Mouse (Mus musculus) monocyte, adult 5-6 weeks (primary cell): ENCODE data around the gene Pga5. TPM values are rescaled to one million over a fixed set of nuclear protein-coding genes. Genes with fewer than 3 reads are reported as not detected.

Source experiments
- ATAC-seq: fragments of 153-309, 156-312 bp; replicated peaks from 2 replicates; pipeline ENCODE4 v1.8.0; 2017; ENCODE audit warnings: mild to moderate bottlenecking; ENCODE audit not compliant: low TSS enrichment, insufficient number of reproducible peaks, severe bottlenecking, poor library complexity, low FRiP score
- total RNA-seq: library from RNA; stranded (forward); fragments of 200-1000, 200-491, 200-594 nt; gene quantifications from 3 replicates; pipeline ENCODE4 v1.2.3, GENCODE M21; 2017

Pga5 gene
- not detected in 3 replicates for total RNA-seq

- peak; percentile 84 for ATAC-seq
Observed at GRCm38 (mm10) chr19:10677915-10678771, at the start of gene Pga5. Gene Pga5, minus strand, starts transcription at chr19:10678071.

DNA sequence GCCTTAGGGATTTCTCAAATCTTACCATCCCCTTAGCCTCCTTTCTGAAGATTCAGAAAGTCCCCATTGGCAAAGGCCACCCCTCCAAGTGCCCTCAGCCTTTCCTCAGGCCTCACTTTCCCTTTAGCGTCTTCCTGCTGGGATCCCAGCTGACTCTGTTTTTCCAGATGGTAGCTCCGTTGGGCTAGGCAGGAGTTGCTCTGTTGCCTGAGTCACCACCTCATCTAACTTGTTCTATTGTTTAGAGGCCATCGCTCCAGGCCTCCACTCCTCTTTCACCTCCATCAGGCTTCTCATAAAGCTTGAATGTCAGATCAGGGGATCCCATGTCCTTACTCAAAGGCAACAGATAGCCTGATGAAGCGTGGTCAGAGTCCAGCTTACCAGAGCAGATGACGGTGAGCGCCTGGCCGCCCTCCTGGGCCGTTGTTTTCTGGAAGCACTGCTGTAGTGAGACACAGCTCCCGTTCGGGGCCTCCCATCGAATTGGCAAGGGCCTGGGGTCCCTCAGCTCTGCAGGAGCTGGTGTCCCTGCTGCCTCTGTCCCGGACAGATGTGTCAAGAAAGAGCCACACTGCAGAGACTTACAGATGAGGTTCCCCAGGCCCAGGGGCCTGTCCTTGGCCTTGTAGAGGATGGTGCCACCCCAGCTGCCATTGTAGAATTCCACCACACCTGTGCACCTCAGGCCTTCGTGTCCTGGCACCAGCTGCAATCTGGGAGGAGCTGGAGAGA is 46.9 kb upstream of the Pga5 start:
- no peak for ATAC-seq

DNA sequence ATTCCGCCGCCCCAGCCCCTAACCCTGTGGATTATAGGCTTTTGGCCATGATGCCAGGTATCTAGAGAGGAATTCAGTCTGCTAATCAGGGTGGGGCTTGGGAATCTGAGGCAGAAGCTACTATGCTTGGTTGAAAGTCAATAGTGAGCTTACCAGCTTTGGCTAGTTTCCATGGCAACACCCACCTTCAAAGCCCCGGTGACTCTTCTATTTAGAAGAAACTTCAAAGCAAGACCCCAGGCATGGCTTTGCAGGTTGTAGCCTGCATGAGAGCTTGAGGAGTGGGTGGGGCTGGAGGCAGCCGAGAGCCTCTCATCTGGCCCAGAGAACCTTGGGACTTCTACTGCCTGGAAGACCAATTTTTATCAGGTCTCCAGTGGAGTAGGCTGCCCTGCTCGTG is 45.8 kb upstream of the Pga5 start:
- ATAC-seq = no peak

- no peak for ATAC-seq
Observed at GRCm38 (mm10) chr19:10723084-10723483, 45.2 kb upstream of the Pga5 start.

- ATAC-seq = no peak
Observed at GRCm38 (mm10) chr19:10721064-10721463, 43.2 kb upstream of the Pga5 start.

- no peak for ATAC-seq
Observed at GRCm38 (mm10) chr19:10720524-10720923, 42.7 kb upstream of the Pga5 start.

DNA sequence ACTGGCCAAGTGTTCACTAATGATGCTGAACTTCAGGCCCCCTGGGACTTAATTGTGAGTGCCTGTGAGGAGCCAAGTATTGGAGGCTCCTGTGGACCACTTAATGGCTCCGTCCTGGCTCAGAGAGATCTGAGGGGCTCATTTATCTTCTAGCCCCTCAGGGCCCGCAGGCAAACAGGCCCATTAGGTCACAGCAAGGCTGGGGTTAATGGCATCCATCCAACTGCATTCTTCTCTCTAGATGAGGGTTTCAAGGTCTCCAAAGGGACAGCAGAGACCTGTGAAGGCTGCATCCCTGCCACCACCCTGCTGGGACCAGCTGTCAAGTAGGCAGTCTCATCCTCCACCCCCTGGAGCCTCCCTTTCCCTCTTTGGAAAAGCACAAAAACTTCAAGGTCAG is 41.9 kb upstream of the Pga5 start:
- ATAC-seq = no peak

- ATAC-seq = no peak
Observed at GRCm38 (mm10) chr19:10718251-10718775, 40.4 kb upstream of the Pga5 start.

DNA sequence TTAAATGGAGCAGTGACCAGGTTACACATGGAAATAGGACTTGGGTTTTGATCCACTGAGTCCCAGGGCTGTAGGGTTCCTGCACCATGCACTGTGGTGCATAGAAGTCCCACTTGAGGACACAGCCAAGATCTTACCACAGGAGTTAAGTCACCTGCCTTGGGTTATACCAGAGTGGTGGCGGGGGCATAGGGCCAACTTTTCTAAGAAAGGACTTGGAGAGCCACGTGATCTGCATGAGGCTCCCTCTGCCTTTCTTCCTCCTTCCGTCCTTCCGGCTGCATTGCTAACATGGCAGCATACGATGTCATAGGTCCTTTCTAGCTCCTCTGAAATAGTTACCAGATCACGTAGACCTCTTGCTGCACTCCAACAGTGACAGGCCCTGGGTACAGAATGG is 37.6 kb upstream of the Pga5 start:
- no peak for ATAC-seq

DNA sequence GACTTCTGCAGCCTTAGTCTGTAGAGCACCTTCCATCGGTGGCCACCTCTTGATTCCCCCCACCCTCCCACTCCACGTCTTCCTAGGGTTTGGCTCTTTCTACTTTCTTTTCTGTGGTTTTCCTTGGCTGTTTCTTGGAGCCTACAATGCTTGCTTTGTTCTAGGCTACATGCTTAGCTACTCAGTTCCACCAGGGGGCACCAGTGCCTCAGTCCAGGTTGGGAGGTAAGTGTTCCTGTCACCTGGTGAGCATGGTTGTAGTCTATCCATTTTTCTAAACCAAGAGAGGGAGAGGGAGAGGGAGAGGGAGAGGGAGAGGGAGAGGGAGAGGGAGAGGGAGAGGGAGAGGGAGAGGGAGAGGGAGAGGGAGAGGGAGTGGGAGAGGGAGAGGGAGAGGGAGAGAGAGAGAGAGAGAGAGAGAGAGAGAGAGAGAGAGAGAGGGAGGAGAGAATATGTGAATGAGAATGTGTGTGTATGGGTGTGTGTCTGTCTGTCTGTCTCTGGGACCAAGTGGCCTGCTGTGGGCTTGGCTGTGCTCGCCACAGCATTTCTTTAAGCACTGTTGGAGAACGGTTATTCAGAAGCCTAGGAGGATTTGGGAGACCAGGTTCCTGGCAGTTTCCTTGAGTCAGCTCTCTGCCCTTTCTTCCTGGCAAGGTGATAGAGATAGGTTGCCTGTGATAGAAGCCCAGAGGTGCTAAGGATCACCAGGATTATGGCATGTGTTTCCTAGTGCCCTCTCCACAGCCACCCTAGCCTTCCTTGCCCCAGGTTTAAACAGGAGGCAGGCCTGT is 37.0 kb upstream of the Pga5 start:
- no peak for ATAC-seq

DNA sequence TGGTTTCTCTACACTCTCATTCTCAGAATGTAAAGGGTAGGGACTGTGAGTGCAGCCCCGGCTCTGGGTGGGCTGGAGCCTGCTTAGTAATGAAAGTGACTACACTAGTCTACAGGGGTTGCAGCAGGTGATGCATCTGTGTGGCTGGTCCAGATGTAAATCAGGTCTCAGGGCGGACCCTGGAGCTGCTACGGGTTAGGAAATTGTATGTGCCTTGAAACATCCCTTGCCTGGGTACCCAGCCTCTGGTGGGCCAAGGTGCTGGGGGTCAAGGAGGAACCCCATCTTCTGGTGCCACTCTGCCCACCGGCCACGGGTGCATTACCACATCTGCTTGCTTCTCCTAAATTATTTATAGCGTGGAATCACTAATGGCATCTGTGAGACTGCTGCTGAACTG is 36.3 kb upstream of the Pga5 start:
- ATAC-seq = no peak

DNA sequence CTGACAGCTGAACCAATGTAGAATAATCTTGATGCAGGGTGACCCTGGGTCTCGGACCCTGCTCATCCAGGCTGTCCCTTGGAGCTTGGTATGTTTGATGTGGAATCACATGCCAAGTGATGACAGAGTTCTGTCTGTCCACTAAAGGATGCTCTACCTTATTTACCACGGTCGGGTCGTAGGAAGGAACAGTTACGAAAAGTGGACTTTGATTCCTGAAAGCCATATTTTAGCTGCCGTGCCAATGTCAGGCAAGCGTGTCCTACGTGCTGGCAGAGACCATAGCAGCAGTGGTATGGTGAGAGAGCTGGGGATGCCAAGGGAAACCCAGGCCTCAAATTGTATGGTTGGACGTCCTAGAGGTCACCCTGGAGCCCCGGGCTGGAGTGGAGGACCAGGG is 35.7 kb upstream of the Pga5 start:
- ATAC-seq = no peak

- ATAC-seq = no peak
Observed at GRCm38 (mm10) chr19:10712646-10713045, 34.8 kb upstream of the Pga5 start.

GRCm38 (mm10) chr19:10712194-10712593 is 34.3 kb upstream of the Pga5 start:
- no peak for ATAC-seq

- ATAC-seq = no peak
Observed at GRCm38 (mm10) chr19:10710751-10711150, 32.9 kb upstream of the Pga5 start.

- ATAC-seq = no peak
Observed at GRCm38 (mm10) chr19:10710088-10710511, 32.2 kb upstream of the Pga5 start.

DNA sequence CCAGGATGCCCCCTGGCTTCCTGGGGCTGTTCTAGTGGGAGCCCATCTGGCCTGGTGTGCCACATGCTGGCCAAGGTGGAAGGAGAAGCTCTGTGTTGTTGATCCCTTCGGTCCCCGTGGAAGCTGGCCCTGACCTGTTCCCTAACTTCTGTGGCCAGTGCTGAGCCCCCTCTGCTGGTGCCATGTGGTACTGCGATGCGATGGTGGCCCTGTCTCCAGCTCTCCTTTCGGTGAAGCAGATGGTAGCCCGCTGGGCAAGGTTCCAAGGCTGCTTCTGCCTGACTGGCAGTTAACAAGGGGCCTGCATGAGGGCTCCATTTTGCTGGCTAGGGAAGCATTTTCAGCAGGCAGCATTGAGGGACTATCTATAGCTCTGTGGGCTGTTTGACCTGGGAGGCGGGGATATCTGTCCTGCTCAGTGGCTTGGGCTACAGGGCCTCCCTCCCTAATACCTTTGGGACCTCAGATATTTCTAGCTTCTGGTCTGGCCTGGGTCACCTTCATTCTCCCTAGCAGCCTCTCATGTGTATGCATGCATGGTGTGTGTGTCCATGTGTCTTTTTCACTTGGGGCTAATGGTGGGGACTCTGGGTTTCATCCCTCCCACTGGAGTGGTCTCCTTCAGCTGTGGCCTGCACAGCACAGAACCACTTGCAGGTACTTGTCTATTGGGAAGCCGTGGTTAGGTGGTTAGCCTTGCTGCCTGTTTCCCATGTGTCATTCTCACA is 31.7 kb upstream of the Pga5 start:
- ATAC-seq = peak; percentile 82

DNA sequence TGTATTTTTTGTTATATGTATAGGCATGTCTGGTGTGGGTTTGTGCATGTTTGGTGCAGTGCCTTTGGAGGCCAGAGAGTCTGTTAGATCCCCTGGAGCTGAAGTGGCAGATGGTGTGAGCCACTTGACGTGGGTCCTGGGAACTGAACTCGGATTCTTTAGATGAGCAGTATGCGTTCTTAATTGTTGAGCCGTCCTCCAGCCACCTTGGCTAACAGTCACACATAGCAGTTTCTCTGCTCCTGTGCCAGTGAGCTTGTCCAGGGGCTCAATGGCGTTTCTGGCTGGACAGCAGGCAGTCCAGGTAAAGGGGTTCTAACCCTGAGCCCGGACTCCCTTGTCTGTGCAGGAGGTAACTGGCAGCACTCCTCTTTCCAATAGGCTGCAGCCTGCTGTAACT is 31.0 kb upstream of the Pga5 start:
- ATAC-seq = no peak
